Mouse (Mus musculus) testis, adult 2 months (tissue): ENCODE measurements around the gene Klhdc7a. TPM values are rescaled to one million over a fixed set of nuclear protein-coding genes. Genes with fewer than 3 reads are reported as not detected.
A peak's percentile ranks its signal among the peaks of the same experiment; 100 is the strongest.
"Not testable (repeated sequence)": the region's sequence is repeated elsewhere in the genome, so short reads cannot be mapped to it uniquely, and the experiment has no call there.

Source experiments
- H3K27ac ChIP-seq: fragments of 200-500 bp; 2 replicates; pipeline ENCODE4 v1.5.1; 2012; ENCODE audit warnings: low read depth, low read length; ENCODE audit not compliant: control insufficient read depth, insufficient read depth
- H3K27me3 ChIP-seq: fragments of 200-500 bp; 2 replicates; pipeline ENCODE4 v1.6.1; 2012; ENCODE audit warnings: mild to moderate bottlenecking, low read length, moderate library complexity; ENCODE audit not compliant: control insufficient read depth, insufficient read depth
- H3K36me3 ChIP-seq: fragments of 200-500 bp; 2 replicates; pipeline ENCODE4 v1.6.1; 2012; ENCODE audit warnings: mild to moderate bottlenecking, low read length; ENCODE audit not compliant: control insufficient read depth, insufficient read depth
- H3K4me1 ChIP-seq: fragments of 200-500 bp; 2 replicates; pipeline ENCODE4 v1.6.1; 2012; ENCODE audit warnings: low read length; ENCODE audit not compliant: control insufficient read depth, insufficient read depth
- H3K4me3 ChIP-seq: fragments of 200-500 bp; 2 replicates; pipeline ENCODE4 v1.5.1; 2012; ENCODE audit warnings: low read depth, mild to moderate bottlenecking, low read length, moderate library complexity, mixed read lengths; ENCODE audit not compliant: control insufficient read depth
- CTCF ChIP-seq: fragments of 200-500 bp; IDR thresholded peaks from 2 replicates; pipeline ENCODE4 v1.5.1; 2012; ENCODE audit warnings: low read depth, mild to moderate bottlenecking, inconsistent platforms, low read length, moderate library complexity; ENCODE audit not compliant: control insufficient read depth, insufficient read depth, insufficient replicate concordance
- POLR2A ChIP-seq: fragments of 200-500 bp; IDR thresholded peaks from 2 replicates; pipeline ENCODE4 v1.6.1; 2012; ENCODE audit warnings: low read depth, mild to moderate bottlenecking, inconsistent platforms, low read length, moderate library complexity; ENCODE audit not compliant: control insufficient read depth
- polyA plus RNA-seq: library from polyadenylated mRNA; depleted of rRNA; stranded (reverse); fragments of >200 nt; gene quantifications from 2 replicates; pipeline ENCODE4 v1.2.3, GENCODE M21; 2012

Gene Klhdc7a
- polyA plus RNA-seq, 1 experiment = 0.70 TPM

DNA sequence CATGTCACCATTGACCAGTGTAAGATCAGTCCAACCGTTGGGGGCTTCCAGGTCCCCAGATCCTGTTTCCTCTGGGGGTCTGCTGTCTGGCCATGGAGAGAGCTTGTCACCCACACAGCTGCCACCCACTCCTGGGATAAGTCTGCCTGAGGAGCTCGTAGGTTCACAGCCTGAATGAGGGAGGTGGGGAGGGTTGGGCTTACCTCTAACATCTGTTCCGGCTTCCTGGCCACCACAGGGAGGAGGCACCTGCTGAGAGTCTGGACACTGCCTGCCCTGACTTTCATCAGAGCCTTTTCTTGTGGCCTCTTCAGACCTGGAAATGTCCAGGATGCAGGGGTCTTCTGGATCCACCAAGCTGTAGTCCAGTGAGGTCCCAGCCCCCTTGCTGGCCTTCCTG is 845 bp downstream of the Klhdc7a start:
- Histone ChIP-seq H3K36me3 (no peaks in the 10 kb centered on the region), H3K4me1 (peaks cover 13% of the 10 kb centered on the region), H3K4me3 (peak overlapping the region; percentile 5; the same call in 1 of the 2 replicates), H3K27me3 (no peaks in the 10 kb centered on the region), H3K27ac (peak overlapping the region; percentile 62; the same call in 1 of the 2 replicates)
- no peak for TF ChIP-seq CTCF
- no peak for TF ChIP-seq POLR2A

DNA sequence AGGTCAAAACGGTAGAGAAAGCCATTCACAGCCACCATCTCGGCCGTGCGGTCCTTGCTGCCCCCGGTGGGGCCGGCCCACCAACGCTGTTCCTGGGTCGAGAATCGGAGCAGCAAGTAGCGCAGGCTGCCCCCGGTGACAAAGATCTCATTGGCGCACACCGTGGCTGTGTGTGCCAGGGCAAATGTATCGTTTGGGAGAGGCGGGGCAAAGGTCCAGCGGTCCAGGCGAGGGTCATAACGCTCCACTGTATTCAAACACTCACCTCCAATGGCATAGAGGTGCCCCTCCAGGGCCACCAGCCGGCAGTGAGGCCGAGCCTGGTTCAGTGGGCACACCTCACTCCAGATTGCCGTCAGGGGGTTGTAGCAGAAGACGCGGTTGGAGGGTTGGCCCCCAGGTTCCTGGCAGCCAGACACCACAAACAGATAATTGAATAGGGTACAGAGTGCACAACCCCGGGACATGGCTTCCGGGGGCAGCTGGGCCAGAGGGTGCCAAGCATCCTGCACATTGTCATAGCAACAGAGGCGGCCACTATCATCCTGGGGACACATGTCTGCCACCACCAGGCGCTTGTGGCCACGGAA is 2.1 kb downstream of the Klhdc7a start:
- TF ChIP-seq POLR2A (no peak), CTCF (no peak)
- Histone ChIP-seq H3K4me3 (no peak overlapping the region), H3K27me3 (no peaks in the 10 kb centered on the region), H3K4me1 (peaks cover 16% of the 10 kb centered on the region), H3K36me3 (no peaks in the 10 kb centered on the region), H3K27ac (no peak overlapping the region)

DNA sequence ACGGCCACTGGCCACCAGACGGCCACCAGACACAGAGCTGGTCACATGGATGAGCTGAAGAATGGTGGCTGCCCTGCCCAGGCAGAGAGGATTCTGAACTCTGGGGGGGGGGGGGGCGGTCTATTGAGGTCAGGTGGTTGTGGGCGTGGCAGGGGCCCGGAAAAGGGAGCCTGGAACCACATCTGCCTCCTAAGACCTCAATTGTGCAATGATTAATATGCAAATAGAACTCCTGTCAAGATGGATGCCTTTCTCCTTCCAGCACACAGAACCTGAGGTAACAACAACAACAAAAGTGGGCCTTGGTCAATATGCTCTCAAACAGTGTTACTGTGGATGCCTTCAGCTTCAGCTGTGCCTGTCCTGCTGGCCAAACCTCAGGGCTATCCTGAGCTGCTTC is 3.4 kb downstream of the Klhdc7a start:
- H3K27ac ChIP-seq = no peak overlapping the region
- H3K4me1 ChIP-seq = peaks cover 16% of the 10 kb centered on the region

DNA sequence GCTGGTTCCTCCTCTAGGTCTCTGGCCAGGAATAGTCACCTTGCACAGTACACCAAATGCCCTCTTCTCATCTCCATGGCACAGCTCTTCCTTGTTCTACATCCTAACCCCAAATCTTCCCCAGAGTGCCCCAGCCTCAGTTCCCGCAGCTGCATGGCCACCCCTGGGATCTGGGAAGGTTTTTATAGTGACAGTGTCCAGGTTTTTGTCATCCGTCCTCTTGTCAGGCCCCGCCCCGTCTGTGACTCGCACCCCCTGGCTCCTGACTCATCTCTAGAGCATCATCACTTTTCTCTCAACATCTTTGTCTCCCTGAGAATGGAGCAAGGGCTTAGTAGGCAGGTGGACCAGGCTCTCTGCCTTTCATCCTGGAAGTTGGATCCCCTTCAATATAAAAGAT is 3.9 kb downstream of the Klhdc7a start:
- no peak overlapping the region for H3K27ac ChIP-seq
- TF ChIP-seq POLR2A (no peak), CTCF (no peak)
- H3K4me1 ChIP-seq = peaks cover 16% of the 10 kb centered on the region
- H3K36me3 ChIP-seq = no peaks in the 10 kb centered on the region
- no peak overlapping the region for H3K4me3 ChIP-seq
- no peaks in the 10 kb centered on the region for H3K27me3 ChIP-seq

More for the DNA sequence above, 3.4 kb downstream of the Klhdc7a start:
- Histone ChIP-seq H3K27me3 (no peaks in the 10 kb centered on the region), H3K36me3 (no peaks in the 10 kb centered on the region), H3K4me3 (no peak overlapping the region)
- TF ChIP-seq POLR2A = no peak
- TF ChIP-seq CTCF = no peak

DNA sequence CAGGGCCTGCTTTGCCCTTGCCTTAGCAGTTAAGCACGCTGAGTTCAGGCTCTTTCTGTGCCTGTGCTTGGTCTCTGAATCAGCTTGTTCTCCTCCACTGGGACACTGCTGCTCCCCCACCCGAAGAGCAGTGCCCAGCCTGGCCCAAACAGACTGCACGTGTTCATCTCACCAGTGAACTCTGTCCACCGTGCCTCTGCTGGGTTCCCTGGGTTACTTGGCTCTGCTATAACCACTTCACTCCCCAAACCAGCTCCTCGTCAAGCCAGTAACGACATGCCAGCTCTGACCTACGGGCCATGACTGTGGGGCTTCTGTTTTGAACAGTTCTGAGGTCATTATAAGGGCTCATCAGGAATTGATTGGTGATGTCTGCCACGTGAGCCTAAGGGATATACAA is 4.8 kb downstream of the Klhdc7a start:
- Histone ChIP-seq H3K4me1 (peaks cover 14% of the 10 kb centered on the region), H3K27ac (peak overlapping the region; percentile 59; the same call in 1 of the 2 replicates), H3K27me3 (no peaks in the 10 kb centered on the region), H3K4me3 (no peak overlapping the region), H3K36me3 (no peaks in the 10 kb centered on the region)
- no peak for TF ChIP-seq CTCF
- TF ChIP-seq POLR2A = no peak; the same call in 1 of the 2 replicates

DNA sequence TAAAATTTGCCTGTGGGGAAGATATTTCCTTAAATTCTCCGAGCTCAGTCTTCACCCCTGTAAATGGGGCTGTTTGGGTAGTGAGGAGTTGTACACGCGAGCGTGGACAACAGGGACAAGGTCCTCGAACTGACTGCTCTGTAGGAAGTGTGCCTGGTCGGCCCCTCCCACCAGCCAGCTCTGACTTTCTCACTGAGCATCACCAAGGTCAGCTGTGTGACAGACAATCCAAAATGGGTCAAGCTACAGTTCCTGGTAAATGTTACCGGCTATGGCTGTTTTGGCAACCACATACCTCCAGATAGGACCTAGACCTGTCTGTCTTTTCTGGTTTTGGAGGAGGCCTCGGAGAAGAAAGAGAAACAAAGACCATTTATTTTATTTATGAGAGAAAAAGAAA is 6.0 kb downstream of the Klhdc7a start:
- no peaks in the 10 kb centered on the region for H3K36me3 ChIP-seq
- peaks cover 14% of the 10 kb centered on the region for H3K4me1 ChIP-seq
- no peaks in the 10 kb centered on the region for H3K27me3 ChIP-seq
- no peak overlapping the region for H3K27ac ChIP-seq
- no peak overlapping the region for H3K4me3 ChIP-seq
- TF ChIP-seq CTCF (no peak), POLR2A (no peak)

DNA sequence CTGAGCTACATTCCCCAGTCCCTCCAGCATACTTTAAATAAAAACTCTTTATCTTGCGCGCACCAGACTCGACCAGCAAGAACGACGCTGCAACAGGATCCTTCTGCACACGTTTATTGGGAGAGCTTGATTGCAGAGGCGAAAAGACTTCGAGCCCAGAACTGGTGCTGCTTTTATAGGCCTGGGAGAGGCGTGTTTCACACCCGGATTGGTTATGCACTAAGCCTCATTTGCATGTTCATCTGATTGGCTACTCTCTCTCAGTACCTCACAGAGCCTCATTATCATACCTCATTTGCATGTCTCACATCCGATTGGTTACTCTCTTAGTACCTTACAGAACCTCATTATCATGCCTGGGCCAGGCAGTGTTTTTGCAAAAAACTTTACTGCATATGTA is 6.5 kb downstream of the Klhdc7a start:
- not testable (repeated sequence) for H3K27me3 ChIP-seq, H3K27ac ChIP-seq, H3K36me3 ChIP-seq
- Histone ChIP-seq H3K4me1 (peaks cover 14% of the 10 kb centered on the region), H3K4me3 (peak overlapping the region; percentile 15)
